Mouse (Mus musculus) common myeloid progenitor, adult 5-6 weeks (primary cell): ENCODE results near the gene Rad23a. TPM values are rescaled to one million over a fixed set of nuclear protein-coding genes. Genes with fewer than 3 reads are reported as not detected.

Source experiments
- ATAC-seq: replicated peaks from 2 replicates; pipeline ENCODE4 v1.8.0; 2016; ENCODE audit warnings: low read depth, mild to moderate bottlenecking, moderate TSS enrichment, inconsistent platforms; ENCODE audit not compliant: poor library complexity, severe bottlenecking
- total RNA-seq: library from RNA; stranded (forward); fragments of 200-1000, 187-1606 nt; gene quantifications from 2 replicates; pipeline ENCODE4 v1.2.3, GENCODE M21; 2017

Gene Rad23a
- 30.0 and 45.4 TPM in 2 replicates for total RNA-seq

GRCm38 (mm10) chr8:84840248-84840999 is at the start of gene Rad23a:
Gene Rad23a, minus strand, starts transcription at chr8:84840665.
- peak; percentile 91 for ATAC-seq

- ATAC-seq = no peak
Observed at GRCm38 (mm10) chr8:84889141-84889540, 48.7 kb upstream of the Rad23a start.

- ATAC-seq = no peak
Observed at GRCm38 (mm10) chr8:84888280-84888679, 47.8 kb upstream of the Rad23a start.

GRCm38 (mm10) chr8:84884728-84885127 is 44.3 kb upstream of the Rad23a start:
- 0 out of 2 replicates have a peak, but pooled peaks have one; percentile 39 for ATAC-seq

- ATAC-seq = no peak
Observed at GRCm38 (mm10) chr8:84878915-84879314, 38.5 kb upstream of the Rad23a start.

- no peak for ATAC-seq
Observed at GRCm38 (mm10) chr8:84877297-84878035, 37.0 kb upstream of the Rad23a start.

- ATAC-seq = no peak
Observed at GRCm38 (mm10) chr8:84874339-84874738, 33.9 kb upstream of the Rad23a start.

- ATAC-seq = no peak
Observed at GRCm38 (mm10) chr8:84873016-84873415, 32.6 kb upstream of the Rad23a start.

- ATAC-seq = peak; percentile 22
Observed at GRCm38 (mm10) chr8:84872309-84872965, 32.0 kb upstream of the Rad23a start.

- ATAC-seq = peak; percentile 70
Observed at GRCm38 (mm10) chr8:84871376-84872308, 31.2 kb upstream of the Rad23a start, which contains the start of gene Syce2. Gene Syce2, plus strand, starts transcription at chr8:84872111.

GRCm38 (mm10) chr8:84856864-84857441 is 16.5 kb upstream of the Rad23a start, which contains the start of gene Farsa:
Gene Farsa, plus strand, starts transcription at chr8:84856989.
- ATAC-seq = peak; percentile 96

GRCm38 (mm10) chr8:84856434-84856833 is 16.0 kb upstream of the Rad23a start:
- ATAC-seq = no peak

- peak; percentile 38 for ATAC-seq
Observed at GRCm38 (mm10) chr8:84847684-84848435, 7.4 kb upstream of the Rad23a start.

- ATAC-seq = peak; percentile 87
Observed at GRCm38 (mm10) chr8:84846722-84847572, 6.5 kb upstream of the Rad23a start, which contains the start of gene Calr. Gene Calr, minus strand, starts transcription at chr8:84846934.

GRCm38 (mm10) chr8:84846094-84846721 is 5.7 kb upstream of the Rad23a start:
- ATAC-seq = no peak

GRCm38 (mm10) chr8:84845355-84846093 is 5.1 kb upstream of the Rad23a start:
- ATAC-seq = no peak
